In the genomic region with DNA sequence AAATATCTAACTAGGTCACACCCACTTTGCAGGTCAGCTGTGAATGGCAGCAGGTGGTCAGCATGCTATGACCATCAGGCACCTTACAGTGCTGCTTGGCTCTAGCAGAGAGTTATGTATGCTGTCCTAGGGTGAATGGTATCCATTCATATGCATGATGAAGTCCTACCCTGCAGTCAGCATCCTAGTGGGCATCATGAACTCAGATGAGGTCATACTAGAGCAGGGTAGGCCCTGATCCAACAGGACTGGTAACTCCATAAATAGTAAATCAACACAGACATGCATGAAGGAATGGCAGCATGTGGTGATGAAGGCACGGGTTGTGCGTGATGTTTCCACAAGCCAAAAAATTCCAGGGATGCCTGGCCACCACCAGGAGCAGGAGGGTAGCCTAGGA, we compare ENCODE assay signal across 13 mouse cellular contexts. TPM values are rescaled to one million over a fixed set of nuclear protein-coding genes. Genes with fewer than 3 reads are reported as not detected.
"Had no signal": no experiment of that assay in that cellular context is flagged by ENCODE, and none has a peak within 500 bp of the region (broad histone marks: within the 10 kb centered on the region; RNA-seq: fewer than 3 reads in every experiment).

No protein-coding gene starts in this region.

- H3K9ac ChIP-seq: limb, embryonic 15.5 days; liver, embryonic 12.5 days; lung, embryonic 14.5 days; midbrain, embryonic 12.5 days had no signal

- H3K4me3 ChIP-seq: limb, embryonic 15.5 days; liver, embryonic 12.5 days; midbrain, embryonic 12.5 days had no signal

- H3K27me3 ChIP-seq: limb, embryonic 15.5 days; liver, embryonic 12.5 days; midbrain, embryonic 12.5 days had no signal

- H3K27ac ChIP-seq: limb, embryonic 15.5 days; liver, embryonic 12.5 days; midbrain, embryonic 12.5 days had no signal

- ATAC-seq: liver, embryonic 12.5 days; midbrain, embryonic 16.5 days had no signal

- H3K36me3 ChIP-seq: limb, embryonic 15.5 days; liver, embryonic 12.5 days; midbrain, embryonic 12.5 days had no signal

- H3K4me1 ChIP-seq: limb, embryonic 15.5 days; liver, embryonic 12.5 days; midbrain, embryonic 12.5 days had no signal

- H3K4me2 ChIP-seq: limb, embryonic 15.5 days; liver, embryonic 12.5 days; lung, embryonic 14.5 days; midbrain, embryonic 12.5 days had no signal

- DNase-seq: kidney, postnatal 25 days; layer of hippocampus, adult 9-11 months; layer of hippocampus, postnatal 36 days; lung, embryonic 14.5 days; lung, postnatal 10 days; lung, postnatal 4 days; right cerebral cortex, postnatal 14 days; thymus, postnatal 14 days had no signal

- H3K9me3 ChIP-seq: limb, embryonic 15.5 days; liver, embryonic 12.5 days; midbrain, embryonic 12.5 days had no signal

RNA-seq across cellular contexts. Expression of a gene that starts 36.5 kb away (rescaled TPM):
- polyA plus RNA-seq: small intestine, adult 2 months had no signal
